Mouse (Mus musculus) CH12.LX (cell line): ENCODE measurements around the gene Slc35f3. TPM values are rescaled to one million over a fixed set of nuclear protein-coding genes. Genes with fewer than 3 reads are reported as not detected.

Experiments used
- DNase-seq: peaks from one replicate; pipeline ENCODE4 v3.0.0-alpha.2; 2013; ENCODE audit errors: extremely low read depth
- H3K27ac ChIP-seq: 2 replicates; pipeline ENCODE4 v1.5.1; 2012; ENCODE audit warnings: low read depth, mild to moderate bottlenecking, control low read depth, moderate library complexity; ENCODE audit not compliant: insufficient read depth
- H3K27me3 ChIP-seq: replicated peaks from 2 replicates; pipeline ENCODE3; 2012; ENCODE audit warnings: inconsistent platforms
- H3K36me3 ChIP-seq, 2 experiments: replicated peaks in 1 of 2; 2 replicates each; pipeline versions ENCODE3 to v1.6.1; 2012; ENCODE audit warnings: inconsistent platforms in 1 of 2, low read length in 1 of 2, mild to moderate bottlenecking in 1 of 2, mixed read lengths in 1 of 2, moderate library complexity in 1 of 2; ENCODE audit not compliant: control insufficient read depth in 1 of 2, insufficient read depth in 1 of 2
- H3K4me1 ChIP-seq, 2 experiments: 2 replicates each; pipeline ENCODE4 v1.6.1; 2012; ENCODE audit warnings: inconsistent platforms in 1 of 2, moderate library complexity in 1 of 2; ENCODE audit not compliant: insufficient read depth in 2 of 2, control insufficient read depth in 1 of 2
- H3K4me2 ChIP-seq: 2 replicates; pipeline ENCODE4 v1.6.1; 2012; ENCODE audit warnings: low read depth, mild to moderate bottlenecking, control low read depth; ENCODE audit not compliant: poor library complexity, insufficient read depth, severe bottlenecking
- H3K4me3 ChIP-seq, 3 experiments: fragments of 150-350 bp in 1 of 3; sonication (generic) in 1 of 3; replicated peaks in 1 of 3; 2 replicates each; pipeline versions ENCODE3 to v1.5.1; 2011 to 2012; ENCODE audit warnings: low read depth in 2 of 3, low read length in 2 of 3, mild to moderate bottlenecking in 2 of 3, moderate library complexity in 2 of 3, control low read depth in 1 of 3, improper control_type of control experiment in 1 of 3, inconsistent platforms in 1 of 3, mixed read lengths in 1 of 3; ENCODE audit not compliant: poor library complexity in 1 of 3
- H3K79me2 ChIP-seq: replicated peaks from 2 replicates; pipeline ENCODE4 v1.6.1; 2012; ENCODE audit warnings: mild to moderate bottlenecking, moderate library complexity; ENCODE audit not compliant: control insufficient read depth, poor library complexity, insufficient read depth, severe bottlenecking; ENCODE audit errors: extremely low read depth
- H3K9ac ChIP-seq: 2 replicates; pipeline ENCODE4 v1.6.1; 2012; ENCODE audit warnings: low read depth, mild to moderate bottlenecking, control low read depth, moderate library complexity; ENCODE audit not compliant: insufficient read depth
- H3K9me3 ChIP-seq: replicated peaks from 2 replicates; pipeline ENCODE3; 2012; ENCODE audit warnings: low read length, inconsistent platforms, mixed read lengths
- CHD2 ChIP-seq: IDR thresholded peaks from 2 replicates; pipeline ENCODE4 v1.6.1; 2011; ENCODE audit warnings: low read length, improper control_type of control experiment
- CTCF ChIP-seq, 2 experiments: IDR thresholded peaks in 1 of 2; conservative IDR thresholded peaks in 1 of 2; 2 replicates each; pipeline ENCODE4 v1.5.1; 2011 to 2012; ENCODE audit warnings: low read depth in 2 of 2, low read length in 2 of 2, improper control_type of control experiment in 1 of 2, inconsistent platforms in 1 of 2, mild to moderate bottlenecking in 1 of 2, moderate library complexity in 1 of 2
- E2F4 ChIP-seq: IDR thresholded peaks from 2 replicates; pipeline ENCODE4 v1.6.1; 2011; ENCODE audit warnings: low read depth, low read length, improper control_type of control experiment; ENCODE audit not compliant: insufficient replicate concordance
- EP300 ChIP-seq: IDR thresholded peaks from 2 replicates; pipeline ENCODE4 v1.6.1; 2011; ENCODE audit warnings: low read length, improper control_type of control experiment
- IRF4 ChIP-seq: IDR thresholded peaks from 2 replicates; pipeline ENCODE4 v1.6.1; 2014; ENCODE audit warnings: low read depth, mild to moderate bottlenecking, inconsistent platforms, low read length, improper control_type of control experiment
- KAT2A ChIP-seq: IDR thresholded peaks from 2 replicates; pipeline ENCODE4 v1.6.1; 2012; ENCODE audit warnings: low read length, improper control_type of control experiment, inconsistent platforms; ENCODE audit not compliant: insufficient replicate concordance
- MAFK ChIP-seq: IDR thresholded peaks from 2 replicates; pipeline ENCODE4 v1.6.1; 2011; ENCODE audit warnings: low read length, improper control_type of control experiment; ENCODE audit not compliant: insufficient replicate concordance
- MAX ChIP-seq: IDR thresholded peaks from 2 replicates; pipeline ENCODE4 v1.6.1; 2011; ENCODE audit warnings: low read length, improper control_type of control experiment
- MYC ChIP-seq: IDR thresholded peaks from 2 replicates; pipeline ENCODE4 v1.6.1; 2011; ENCODE audit warnings: low read depth, mild to moderate bottlenecking, improper control_type of control experiment, low read length
- NELFE ChIP-seq: IDR thresholded peaks from 2 replicates; pipeline ENCODE4 v1.6.1; 2011; ENCODE audit warnings: low read depth, low read length, improper control_type of control experiment
- RCOR1 ChIP-seq: conservative IDR thresholded peaks from 2 replicates; pipeline ENCODE4 v1.6.1; 2012; ENCODE audit warnings: low read depth, mild to moderate bottlenecking, inconsistent platforms, low read length, improper control_type of control experiment
- SIN3A ChIP-seq: IDR thresholded peaks from 2 replicates; pipeline ENCODE4 v1.6.1; 2012; ENCODE audit warnings: low read length, improper control_type of control experiment, inconsistent platforms
- SMC3 ChIP-seq: IDR thresholded peaks from 2 replicates; pipeline ENCODE4 v1.6.1; 2011; ENCODE audit warnings: low read depth, low read length, improper control_type of control experiment
- TBP ChIP-seq: conservative IDR thresholded peaks from 2 replicates; pipeline ENCODE4 v1.6.1; 2011; ENCODE audit warnings: low read depth, low read length, improper control_type of control experiment
- ZC3H11A ChIP-seq: IDR thresholded peaks from 2 replicates; pipeline ENCODE4 v1.6.1; 2012; ENCODE audit warnings: low read depth, mild to moderate bottlenecking, inconsistent platforms, low read length, improper control_type of control experiment
- dilution Hi-C: fragments of 300-500 bp; cut with MboI; formaldehyde crosslinking; loops from 2 replicates; pipeline ENCODE4 v1.14.3; 2020; ENCODE audit warnings: low sequenced_read_pairs; ENCODE audit not compliant: extremely low pct_unique_long_range_greater_than_20kb, extremely low pct_ligation_motif_present
- in situ Hi-C: fragments of 300-500 bp; cut with MboI; formaldehyde crosslinking; loops from 3 replicates; pipeline ENCODE4 v1.14.3; 2019; ENCODE audit warnings: low sequenced_read_pairs, low pct_ligation_motif_present, low pct_unique_long_range_greater_than_20kb, mixed read lengths
- polyA plus RNA-seq: library from polyadenylated mRNA; unstranded; fragments of >175 nt; gene quantifications from 2 replicates; pipeline ENCODE4 v1.2.1, GENCODE M21; 2012; ENCODE audit warnings: low read depth; ENCODE audit not compliant: insufficient read length
- total RNA-seq, 2 experiments: library from RNA; depleted of rRNA; stranded (reverse); fragments of 300-350 nt in 1 of 2; fragments of >200 nt in 1 of 2; gene quantifications; 2 replicates each; pipeline ENCODE4 v1.2.3; 2012 to 2014

Slc35f3 gene
- total and polyA plus RNA-seq, 3 experiments, result 0.20 TPM; not detected in 2

DNA sequence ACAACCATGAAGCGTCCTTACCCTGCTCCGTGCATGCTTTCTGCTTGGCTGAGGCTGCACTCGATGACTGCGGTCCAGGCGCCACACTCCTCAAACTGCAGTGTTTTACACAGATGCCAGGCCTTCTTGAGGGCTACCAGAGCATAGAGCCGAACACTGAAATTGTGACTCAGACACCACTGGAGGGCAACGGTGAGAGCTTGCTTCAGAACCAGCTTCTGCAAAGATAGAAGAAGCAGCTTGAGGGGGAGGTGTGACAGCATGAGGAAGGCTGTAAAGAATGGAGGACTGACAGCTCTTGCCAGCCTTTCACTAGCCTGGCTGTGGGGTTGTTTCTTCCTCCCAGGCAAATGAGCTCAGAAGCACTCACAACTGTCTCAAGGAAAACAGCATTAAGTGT is 135.5 kb downstream of the Slc35f3 start:
- peaks cover 71 to 92% of the 10 kb centered on the region in 2 experiments for H3K36me3 ChIP-seq
- TF ChIP-seq EP300 (no peak), CTCF (conservative IDR thresholded peaks at IDR 0.05 in 1 of 2, IDR thresholded peaks at IDR 0.05 in 1 of 2; ENCODE audit: low read depth in 2 of 2, low read length in 2 of 2) (peak in 1 of 2 experiments; percentile 33; a peak in 1 of 4 replicates), RCOR1 (no peak), MAX (no peak), SMC3 (peak; percentile 18; the same call in 1 of the 2 replicates), E2F4 (no peak), ZC3H11A (no peak), CHD2 (no peak), MYC (no peak), NELFE (no peak), IRF4 (no peak), KAT2A (no peak), MAFK (no peak), TBP (no peak)
- in situ Hi-C loops, result no loop called here
- H3K9ac ChIP-seq, result no peak overlapping the region
- no peak overlapping the region for H3K4me2 ChIP-seq
- DNase-seq, result peak; percentile 12
- no peaks in the 10 kb centered on the region for H3K4me1 ChIP-seq
- dilution Hi-C loops, result no loop called here
- no peaks in the 10 kb centered on the region for H3K9me3 ChIP-seq
- no peaks in the 10 kb centered on the region for H3K79me2 ChIP-seq
- no peak overlapping the region for H3K27ac ChIP-seq
- no peaks in the 10 kb centered on the region for H3K27me3 ChIP-seq
- H3K4me3 ChIP-seq, result no peak overlapping the region

DNA sequence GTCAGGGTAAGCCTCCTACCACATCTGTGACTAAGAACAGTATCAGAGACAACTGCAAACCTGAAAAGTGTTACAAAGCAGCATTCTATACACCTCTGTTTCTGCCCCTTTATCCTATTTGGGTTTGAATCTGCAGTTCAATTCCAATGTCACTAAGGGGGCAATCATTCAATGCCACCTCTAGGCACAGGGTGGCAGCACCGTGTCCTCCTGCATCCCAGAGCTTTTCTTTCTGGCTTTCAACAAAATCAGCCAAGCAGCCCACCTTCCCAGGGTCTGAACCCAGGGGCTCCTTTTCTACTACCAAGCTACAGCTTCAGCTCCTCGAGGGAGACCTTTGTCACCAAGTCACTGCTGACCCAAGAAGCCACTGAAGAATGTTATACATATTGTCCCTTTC is 140.6 kb downstream of the Slc35f3 start:
- DNase-seq, result no peak
- Histone ChIP-seq H3K9me3 (no peaks in the 10 kb centered on the region), H3K27me3 (no peaks in the 10 kb centered on the region), H3K4me2 (no peak overlapping the region), H3K36me3 (peaks cover 59 to 79% of the 10 kb centered on the region in 2 experiments), H3K79me2 (no peaks in the 10 kb centered on the region), H3K4me1 (no peaks in the 10 kb centered on the region), H3K4me3 (no peak overlapping the region), H3K9ac (no peak overlapping the region), H3K27ac (no peak overlapping the region)
- no peak for TF ChIP-seq SIN3A
- peak in 1 of 2 experiments; percentile 35; a peak in 2 of 4 replicates for TF ChIP-seq CTCF (conservative IDR thresholded peaks at IDR 0.05 in 1 of 2, IDR thresholded peaks at IDR 0.05 in 1 of 2; ENCODE audit: low read depth in 2 of 2, low read length in 2 of 2)
- peak; percentile 9; the same call in 1 of the 2 replicates for TF ChIP-seq SMC3
- in situ Hi-C loops (no loop called here), dilution Hi-C loops (no loop called here)

Other genes starting within 250 kb of the Slc35f3 start
- 29.1 and 29.8 TPM in 2 replicates for gene Coa6, start 124.0 kb downstream of the Slc35f3 start, total RNA-seq (2012; rRNA removed)
- gene Coa6, start 124.0 kb downstream of the Slc35f3 start, total RNA-seq (2014; rRNA removed), result 30.3 and 36.5 TPM in 2 replicates
- gene Coa6, start 124.0 kb downstream of the Slc35f3 start, polyA plus RNA-seq, result 26.1 and 26.6 TPM in 2 replicates
- gene Tarbp1, start 176.5 kb downstream of the Slc35f3 start, total RNA-seq (2012; rRNA removed), result 10.4 and 11.5 TPM in 2 replicates
- gene Tarbp1, start 176.5 kb downstream of the Slc35f3 start, total RNA-seq (2014; rRNA removed), result 10.2 and 10.3 TPM in 2 replicates
- 9.7 and 10.7 TPM in 2 replicates for gene Tarbp1, start 176.5 kb downstream of the Slc35f3 start, polyA plus RNA-seq